Mouse (Mus musculus) mesoderm, embryonic 11.5 days (tissue): ENCODE data around the gene Hsp90ab1.

Experiments
- DNase-seq: peaks from one replicate; pipeline ENCODE4 v3.0.0-alpha.2; 2012; ENCODE audit warnings: low read depth, low spot score

Hsp90ab1 gene

GRCm38 (mm10) chr17:45543115-45543514 lies 30.0 kb downstream of the Hsp90ab1 start:
- no peak for DNase-seq

GRCm38 (mm10) chr17:45542705-45543104 lies 30.4 kb downstream of the Hsp90ab1 start:
- no peak for DNase-seq

GRCm38 (mm10) chr17:45542129-45542528 lies 30.9 kb downstream of the Hsp90ab1 start:
- DNase-seq, result no peak

GRCm38 (mm10) chr17:45539664-45540063 lies 33.4 kb downstream of the Hsp90ab1 start:
- DNase-seq, result no peak

- DNase-seq, result no peak
These were observed 34.7 kb downstream of the Hsp90ab1 start for GRCm38 (mm10) chr17:45538394-45538793.

- no peak for DNase-seq
These were observed 36.8 kb downstream of the Hsp90ab1 start for GRCm38 (mm10) chr17:45536264-45536663.

GRCm38 (mm10) chr17:45532896-45533295 lies 40.2 kb downstream of the Hsp90ab1 start:
- DNase-seq, result no peak

GRCm38 (mm10) chr17:45530346-45530782 lies 42.7 kb downstream of the Hsp90ab1 start:
- DNase-seq, result no peak

- no peak for DNase-seq
These were observed 46.5 kb downstream of the Hsp90ab1 start for GRCm38 (mm10) chr17:45526571-45526970.

GRCm38 (mm10) chr17:45524961-45525360 lies 48.1 kb downstream of the Hsp90ab1 start:
- no peak for DNase-seq

GRCm38 (mm10) chr17:45523263-45523662 lies 49.8 kb downstream of the Hsp90ab1 start, which contains the start of gene Tcte1:
Tcte1 (plus strand) TSS chr17:45523434.
- peak; percentile 78 for DNase-seq

GRCm38 (mm10) chr17:45520136-45520535 lies 52.9 kb downstream of the Hsp90ab1 start:
- DNase-seq, result no peak

- no peak for DNase-seq
These were observed 54.1 kb downstream of the Hsp90ab1 start for GRCm38 (mm10) chr17:45518766-45519475.
